Mouse (Mus musculus) midbrain, embryonic 10.5 days (tissue): ENCODE measurements around the gene Ddx59. TPM values are rescaled to one million over a fixed set of nuclear protein-coding genes. Genes with fewer than 3 reads are reported as not detected.

ENCODE experiments used
- DNase-seq: peaks from one replicate; pipeline ENCODE4 v3.0.0-alpha.2; 2017; ENCODE audit warnings: low spot score
- H3K27ac ChIP-seq: fragments of 300-500 bp; sonication (generic); replicated peaks from 2 replicates; pipeline ENCODE4 v1.5.1; 2016; ENCODE audit warnings: mild to moderate bottlenecking
- H3K27me3 ChIP-seq: fragments of 300-500 bp; sonication (generic); 2 replicates; pipeline ENCODE4 v1.6.1; 2016; ENCODE audit warnings: low read depth, mild to moderate bottlenecking; ENCODE audit not compliant: poor library complexity, severe bottlenecking
- H3K36me3 ChIP-seq: fragments of 300-500 bp; sonication (generic); 2 replicates; pipeline ENCODE4 v1.6.1; 2016; ENCODE audit warnings: mild to moderate bottlenecking, moderate library complexity
- H3K4me1 ChIP-seq: fragments of 300-500 bp; sonication (generic); 2 replicates; pipeline ENCODE4 v1.6.1; 2016
- H3K4me3 ChIP-seq: fragments of 300-500 bp; sonication (generic); 2 replicates; pipeline ENCODE4 v1.5.1; 2016; ENCODE audit warnings: mild to moderate bottlenecking, moderate library complexity
- H3K9me3 ChIP-seq: fragments of 300-500 bp; sonication (generic); replicated peaks from 2 replicates; pipeline ENCODE4 v1.6.1; 2016; ENCODE audit warnings: mild to moderate bottlenecking
- WGBS: fragments of 180-500 bp; shearing (Covaris S2); methylation state at CpG from one replicate; pipeline ENCODE4 v1.1.7; 2016; 5-methylcytosine and 5-hydroxymethylcytosine counted together
- polyA plus RNA-seq: library from polyadenylated mRNA; unstranded; fragments of >200 nt; fragmentation: Nextera tagmentation; extraction: Ambion mirVana; gene quantifications from 2 replicates; pipeline ENCODE4 v1.2.1, GENCODE M21; 2016

Gene Ddx59
- polyA plus RNA-seq, 1 experiment from 2014 or later, result 19.6 TPM

GRCm38 (mm10) chr1:136418393-136418792 is 3.3 kb downstream of the Ddx59 start:
- DNase-seq, result no peak
- Histone ChIP-seq H3K4me1 (peaks cover 17% of the 10 kb centered on the region), H3K9me3 (no peaks in the 10 kb centered on the region; the same call in 1 of the 2 replicates), H3K4me3 (no peak overlapping the region), H3K27me3 (no peaks in the 10 kb centered on the region), H3K27ac (no peak overlapping the region), H3K36me3 (peaks cover 47% of the 10 kb centered on the region)
- 93% methylated on average over 6 of the region's 6 CpGs for WGBS

- H3K36me3 ChIP-seq, result peaks cover 22% of the 10 kb centered on the region
- no peak for DNase-seq
Observed at GRCm38 (mm10) chr1:136427166-136427969, 12.3 kb downstream of the Ddx59 start.

GRCm38 (mm10) chr1:136428981-136429380 is 13.9 kb downstream of the Ddx59 start:
- Histone ChIP-seq H3K36me3 (peaks cover 31% of the 10 kb centered on the region), H3K4me1 (no peaks in the 10 kb centered on the region), H3K27ac (no peak overlapping the region), H3K27me3 (no peaks in the 10 kb centered on the region), H3K9me3 (no peaks in the 10 kb centered on the region), H3K4me3 (no peak overlapping the region)
- no peak for DNase-seq
- WGBS, result 93% methylated on average over 4 of the region's 4 CpGs

More at GRCm38 (mm10) chr1:136427166-136427969, 12.3 kb downstream of the Ddx59 start:
- H3K4me1 ChIP-seq, result no peaks in the 10 kb centered on the region
- H3K27me3 ChIP-seq, result no peaks in the 10 kb centered on the region
- no peak overlapping the region for H3K27ac ChIP-seq
- no peak overlapping the region for H3K4me3 ChIP-seq
- no peaks in the 10 kb centered on the region for H3K9me3 ChIP-seq
- WGBS, result 80% methylated on average over 11 of the region's 11 CpGs

- H3K4me1 ChIP-seq, result no peaks in the 10 kb centered on the region
- H3K27me3 ChIP-seq, result no peaks in the 10 kb centered on the region
- no peak for DNase-seq
- H3K36me3 ChIP-seq, result peaks cover 36% of the 10 kb centered on the region
- H3K4me3 ChIP-seq, result no peak overlapping the region
- 76% methylated on average over 7 of the region's 7 CpGs for WGBS
- H3K9me3 ChIP-seq, result no peaks in the 10 kb centered on the region
- no peak overlapping the region for H3K27ac ChIP-seq
Observed at GRCm38 (mm10) chr1:136430126-136430818, 15.2 kb downstream of the Ddx59 start.

- Histone ChIP-seq H3K4me1 (no peaks in the 10 kb centered on the region), H3K4me3 (no peak overlapping the region), H3K27me3 (no peaks in the 10 kb centered on the region), H3K9me3 (no peaks in the 10 kb centered on the region), H3K36me3 (peaks cover 24% of the 10 kb centered on the region), H3K27ac (no peak overlapping the region)
- 81% methylated on average over 7 of the region's 7 CpGs for WGBS
- DNase-seq, result no peak
Observed at GRCm38 (mm10) chr1:136440741-136441140, 25.7 kb downstream of the Ddx59 start.

GRCm38 (mm10) chr1:136442809-136443208 is 27.7 kb downstream of the Ddx59 start:
- Histone ChIP-seq H3K4me3 (no peak overlapping the region), H3K27me3 (no peaks in the 10 kb centered on the region), H3K36me3 (peaks cover 10% of the 10 kb centered on the region), H3K27ac (no peak overlapping the region), H3K4me1 (no peaks in the 10 kb centered on the region), H3K9me3 (no peaks in the 10 kb centered on the region)
- DNase-seq, result no peak
- 83% methylated on average over 9 of the region's 9 CpGs for WGBS

- no peaks in the 10 kb centered on the region for H3K4me1 ChIP-seq
- WGBS, result 90% methylated on average over 12 of the region's 12 CpGs
Observed at GRCm38 (mm10) chr1:136444555-136445255, 29.6 kb downstream of the Ddx59 start.

GRCm38 (mm10) chr1:136446933-136447332 is 31.9 kb downstream of the Ddx59 start:
- no peak overlapping the region for H3K4me3 ChIP-seq
- no peaks in the 10 kb centered on the region for H3K9me3 ChIP-seq
- H3K36me3 ChIP-seq, result no peaks in the 10 kb centered on the region
- 79% methylated on average over 10 of the region's 10 CpGs for WGBS
- no peak for DNase-seq
- no peak overlapping the region for H3K27ac ChIP-seq
- no peaks in the 10 kb centered on the region for H3K4me1 ChIP-seq
- H3K27me3 ChIP-seq, result no peaks in the 10 kb centered on the region

More at GRCm38 (mm10) chr1:136444555-136445255, 29.6 kb downstream of the Ddx59 start:
- no peak for DNase-seq
- Histone ChIP-seq H3K27me3 (no peaks in the 10 kb centered on the region), H3K9me3 (no peaks in the 10 kb centered on the region), H3K36me3 (peaks cover 8% of the 10 kb centered on the region), H3K4me3 (no peak overlapping the region), H3K27ac (no peak overlapping the region)

GRCm38 (mm10) chr1:136447338-136447737 is 32.3 kb downstream of the Ddx59 start:
- Histone ChIP-seq H3K4me1 (0 out of 2 replicates have a peak, but pooled peaks cover 2% of the 10 kb centered on the region), H3K9me3 (no peaks in the 10 kb centered on the region)
- WGBS, result 82% methylated on average over 4 of the region's 4 CpGs

GRCm38 (mm10) chr1:136449541-136449940 is 34.5 kb downstream of the Ddx59 start:
- H3K4me3 ChIP-seq, result no peak overlapping the region
- no peaks in the 10 kb centered on the region for H3K9me3 ChIP-seq
- WGBS, result 93% methylated on average over 6 of the region's 6 CpGs
- no peaks in the 10 kb centered on the region; the same call in none of the 2 replicates for H3K27me3 ChIP-seq
- no peaks in the 10 kb centered on the region for H3K36me3 ChIP-seq
- DNase-seq, result no peak
- no peak overlapping the region for H3K27ac ChIP-seq
- H3K4me1 ChIP-seq, result peaks cover 11% of the 10 kb centered on the region; the same call in 1 of the 2 replicates

More at GRCm38 (mm10) chr1:136447338-136447737, 32.3 kb downstream of the Ddx59 start:
- Histone ChIP-seq H3K27me3 (no peaks in the 10 kb centered on the region), H3K4me3 (no peak overlapping the region), H3K27ac (no peak overlapping the region), H3K36me3 (no peaks in the 10 kb centered on the region)
- no peak for DNase-seq

- Histone ChIP-seq H3K9me3 (no peaks in the 10 kb centered on the region), H3K27ac (no peak overlapping the region), H3K4me3 (no peak overlapping the region), H3K4me1 (peaks cover 11% of the 10 kb centered on the region; the same call in 1 of the 2 replicates), H3K27me3 (no peaks in the 10 kb centered on the region; the same call in none of the 2 replicates), H3K36me3 (no peaks in the 10 kb centered on the region)
- no peak for DNase-seq
- 85% methylated on average over 5 of the region's 5 CpGs for WGBS
Observed at GRCm38 (mm10) chr1:136450206-136450605, 35.1 kb downstream of the Ddx59 start.

- no peaks in the 10 kb centered on the region; the same call in none of the 2 replicates for H3K27me3 ChIP-seq
- H3K4me3 ChIP-seq, result no peak overlapping the region
- H3K27ac ChIP-seq, result no peak overlapping the region
- no peak for DNase-seq
- H3K36me3 ChIP-seq, result no peaks in the 10 kb centered on the region
- H3K9me3 ChIP-seq, result no peaks in the 10 kb centered on the region
- WGBS, result 85% methylated on average over 5 of the region's 5 CpGs
- peaks cover 11% of the 10 kb centered on the region; the same call in 1 of the 2 replicates for H3K4me1 ChIP-seq
Observed at GRCm38 (mm10) chr1:136452421-136452820, 37.4 kb downstream of the Ddx59 start.
